Comparison of ENCODE assay signal across 10 mouse cellular contexts in the genomic region with DNA sequence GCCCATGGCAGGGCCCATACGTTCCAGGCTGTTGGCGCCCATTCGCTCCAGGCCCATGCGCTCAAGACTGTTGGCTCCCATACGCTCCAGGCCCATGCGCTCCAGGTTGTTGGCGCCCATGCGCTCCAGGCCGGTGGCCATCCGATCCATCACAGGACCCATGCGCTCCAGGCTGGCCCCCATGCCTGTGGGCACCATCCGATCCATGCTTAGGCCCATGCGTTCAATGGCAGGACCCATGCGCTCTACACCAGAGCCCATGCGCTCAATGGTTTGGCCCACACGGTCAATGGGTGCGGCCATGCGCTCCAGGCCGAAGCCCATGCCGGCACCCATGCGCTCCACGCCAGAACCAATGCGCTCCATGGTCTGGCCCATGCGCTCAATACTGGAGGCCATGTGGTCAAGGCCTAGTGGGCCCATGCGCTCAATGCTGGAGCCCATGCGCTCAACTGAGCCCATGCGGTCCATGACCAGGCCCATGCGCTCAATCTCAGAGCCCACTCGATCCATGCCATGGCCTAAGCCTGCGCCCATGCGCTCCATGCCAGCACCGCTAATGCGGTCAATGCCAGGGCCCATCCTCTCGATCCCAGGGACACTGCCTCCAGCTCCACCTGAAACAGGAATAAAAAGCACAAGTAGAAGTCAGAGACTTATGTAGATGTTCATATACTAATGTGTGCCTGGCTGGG. TPM values are rescaled to one million over a fixed set of nuclear protein-coding genes. Genes with fewer than 3 reads are reported as not detected.
DNase-seq lines count a peak whose midpoint lies in the region; ATAC-seq and TF ChIP-seq lines count a peak whose summit lies in the region.
"Had no signal": no experiment of that assay in that cellular context is flagged by ENCODE, and none has a peak within 500 bp of the region (broad histone marks: within the 10 kb centered on the region; RNA-seq: fewer than 3 reads in every experiment).

No protein-coding gene starts in this region.

- H3K4me1 ChIP-seq in kidney, postnatal 0 days (replicated peaks; ENCODE audit: insufficient read depth, low read length): no peaks in the 10 kb centered on the region
- H3K4me1 ChIP-seq in bone marrow, adult 2 months (ENCODE audit: control insufficient read depth, insufficient read depth, low read length): no peaks in the 10 kb centered on the region
- no peaks in the 10 kb centered on the region for H3K4me1 ChIP-seq in embryonic facial prominence, embryonic 15.5 days

- H3K27me3 ChIP-seq in kidney, postnatal 0 days (ENCODE audit: insufficient read depth, low read length): no peaks in the 10 kb centered on the region
- no peaks in the 10 kb centered on the region for H3K27me3 ChIP-seq in embryonic facial prominence, embryonic 15.5 days

- TF ChIP-seq POLR2A in bone marrow, adult 2 months (IDR thresholded peaks at IDR 0.05; ENCODE audit: borderline replicate concordance, control insufficient read depth, low read depth, low read length): 0 out of 2 replicates have a peak, but pooled peaks have one; percentile 23

- TF ChIP-seq CTCF in kidney, postnatal 0 days (IDR thresholded peaks at IDR 0.05; ENCODE audit: low read depth): no peak
- TF ChIP-seq CTCF in bone marrow, adult 2 months (IDR thresholded peaks at IDR 0.05; ENCODE audit: control insufficient read depth, insufficient read depth, low read length): no peak

- no peak overlapping the region for H3K27ac ChIP-seq in kidney, postnatal 0 days
- H3K27ac ChIP-seq in bone marrow, adult 2 months (ENCODE audit: control insufficient read depth, insufficient read depth, low read depth, low read length, poor library complexity): no peak overlapping the region
- no peak overlapping the region for H3K27ac ChIP-seq in embryonic facial prominence, embryonic 15.5 days (replicated peaks)
- H3K27ac ChIP-seq: macrophage had no signal

- peak; percentile 65 for ATAC-seq in kidney, postnatal 0 days (replicated peaks; ENCODE audit: low FRiP score, low read depth)
- peak; percentile 54; the same call in 1 of the 2 replicates for ATAC-seq in embryonic facial prominence, embryonic 15.5 days (ENCODE audit: insufficient number of reproducible peaks, low FRiP score, low TSS enrichment, low read depth)
- ATAC-seq in megakaryocyte-erythroid progenitor cell, adult 5-6 weeks (replicated peaks; ENCODE audit: low FRiP score, low TSS enrichment, poor library complexity, severe bottlenecking): peak; percentile 45; the same call in 1 of the 2 replicates

- no peaks in the 10 kb centered on the region for H3K9me3 ChIP-seq in kidney, postnatal 0 days (replicated peaks; ENCODE audit: low read length)
- no peaks in the 10 kb centered on the region for H3K9me3 ChIP-seq in embryonic facial prominence, embryonic 15.5 days (replicated peaks)

- H3K4me2 ChIP-seq in kidney, postnatal 0 days (ENCODE audit: low read length): no peak overlapping the region
- H3K4me2 ChIP-seq in embryonic facial prominence, embryonic 15.5 days (replicated peaks): no peak overlapping the region

- no peak overlapping the region for H3K9ac ChIP-seq in kidney, postnatal 0 days (ENCODE audit: low read depth, low read length)
- H3K9ac ChIP-seq in embryonic facial prominence, embryonic 15.5 days: no peak overlapping the region

- 98% methylated on average over 34 of the region's 34 CpGs for WGBS in kidney, postnatal 0 days
- WGBS in bone marrow, adult 2 months: 97% methylated on average over 34 of the region's 34 CpGs
- 98% methylated on average over 34 of the region's 34 CpGs for WGBS in embryonic facial prominence, embryonic 15.5 days

- DNase-seq in kidney, postnatal 0 days (ENCODE audit: low spot score): no peak
- no peak for DNase-seq in kidney, postnatal 25 days
- DNase-seq in embryo, embryonic 10.5 days (ENCODE audit: low spot score): no peak
- no peak for DNase-seq in layer of hippocampus, postnatal 25 days (ENCODE audit: extremely low spot score in 1 of 2, low spot score in 1 of 2)
- DNase-seq: cerebellum, postnatal 36 days; layer of hippocampus, postnatal 36 days had no signal

- peaks cover 76% of the 10 kb centered on the region for H3K36me3 ChIP-seq in kidney, postnatal 0 days (ENCODE audit: insufficient read depth, low read length)
- H3K36me3 ChIP-seq in embryonic facial prominence, embryonic 15.5 days: peaks cover 88% of the 10 kb centered on the region

- H3K4me3 ChIP-seq in kidney, postnatal 0 days (replicated peaks; ENCODE audit: low read depth, low read length): no peak overlapping the region
- no peak overlapping the region for H3K4me3 ChIP-seq in bone marrow, adult 2 months (replicated peaks; ENCODE audit: control insufficient read depth, low read depth, low read length)
- H3K4me3 ChIP-seq in embryonic facial prominence, embryonic 15.5 days (replicated peaks): no peak overlapping the region

RNA-seq across cellular contexts. Expression of gene Pram1, which starts 12.1 kb away (rescaled TPM):
- polyA plus RNA-seq in kidney, postnatal 0 days (2015; fragmentation: Nextera tagmentation; extraction: Ambion mirVana): 0.36 and 0.56 TPM in 2 replicates
- 47.2 and 93.2 TPM in 2 replicates for polyA plus RNA-seq in bone marrow, adult 2 months (2011; ENCODE audit: insufficient read depth, insufficient read length, low replicate concordance, missing spikeins)
- 0.99 and 1.1 TPM in 2 replicates for polyA plus RNA-seq in embryonic facial prominence, embryonic 15.5 days (2015; fragmentation: Nextera tagmentation; extraction: Ambion mirVana)
- 0.72 TPM in 1 of 2 replicates, not detected in the other for total RNA-seq in megakaryocyte-erythroid progenitor cell, adult 5-6 weeks (2014; fragmentation: Nextera tagmentation)
- not detected in 2 replicates for total RNA-seq in megakaryocyte-erythroid progenitor cell, adult 5-6 weeks (2017)
- total RNA-seq in layer of hippocampus, postnatal 25 days (2021): under 1 TPM in 1 of 2 experiments, not detected in 1; 0.27 TPM

RNA-seq across cellular contexts. Expression of gene Zfp414, which starts 21.0 kb away (rescaled TPM):
- polyA plus RNA-seq in kidney, postnatal 0 days (2015; fragmentation: Nextera tagmentation; extraction: Ambion mirVana): 42.9 and 44.3 TPM in 2 replicates
- 24.6 and 41.4 TPM in 2 replicates for polyA plus RNA-seq in bone marrow, adult 2 months (2011; ENCODE audit: insufficient read depth, insufficient read length, low replicate concordance, missing spikeins)
- polyA plus RNA-seq in embryonic facial prominence, embryonic 15.5 days (2015; fragmentation: Nextera tagmentation; extraction: Ambion mirVana): 42.9 and 55.7 TPM in 2 replicates
- 34.3 and 57.7 TPM in 2 replicates for total RNA-seq in megakaryocyte-erythroid progenitor cell, adult 5-6 weeks (2014; fragmentation: Nextera tagmentation)
- 10.7 and 13.5 TPM in 2 replicates for total RNA-seq in megakaryocyte-erythroid progenitor cell, adult 5-6 weeks (2017)
- 10 to 100 TPM; 42.8 to 52.2 TPM for total RNA-seq in layer of hippocampus, postnatal 25 days (2021)

RNA-seq across cellular contexts. Expression of gene Hnrnpm, which starts 36.7 kb away (rescaled TPM):
- 248 and 273 TPM in 2 replicates for polyA plus RNA-seq in kidney, postnatal 0 days (2015; fragmentation: Nextera tagmentation; extraction: Ambion mirVana)
- polyA plus RNA-seq in bone marrow, adult 2 months (2011; ENCODE audit: insufficient read depth, insufficient read length, low replicate concordance, missing spikeins): 839 and 1,378 TPM in 2 replicates
- 281 and 283 TPM in 2 replicates for polyA plus RNA-seq in embryonic facial prominence, embryonic 15.5 days (2015; fragmentation: Nextera tagmentation; extraction: Ambion mirVana)
- 579 and 611 TPM in 2 replicates for total RNA-seq in megakaryocyte-erythroid progenitor cell, adult 5-6 weeks (2014; fragmentation: Nextera tagmentation)
- 338 and 437 TPM in 2 replicates for total RNA-seq in megakaryocyte-erythroid progenitor cell, adult 5-6 weeks (2017)
- total RNA-seq in layer of hippocampus, postnatal 25 days (2021): 100 to 1,000 TPM; 129 to 152 TPM

Comparison
In these comparisons a context has a peak if more than half of its experiments do, and no peak if none do; other contexts are left out.
1. RNA of gene Pram1, which starts 12.1 kb away (polyA plus RNA-seq): 47.2 to 93.2 TPM in bone marrow, adult 2 months; 0.99 to 1.1 TPM in embryonic facial prominence, embryonic 15.5 days and 0.36 to 0.56 TPM in kidney, postnatal 0 days; every median in the first group is over 10 times any median in the second.
2. Peak in every context shown above with its lines, with median percentiles within 50 percentile points of each other: ATAC-seq.